Mouse (Mus musculus): Measurements from ENCODE around the gene 4921536K21Rik.

4921536K21Rik gene

DNA sequence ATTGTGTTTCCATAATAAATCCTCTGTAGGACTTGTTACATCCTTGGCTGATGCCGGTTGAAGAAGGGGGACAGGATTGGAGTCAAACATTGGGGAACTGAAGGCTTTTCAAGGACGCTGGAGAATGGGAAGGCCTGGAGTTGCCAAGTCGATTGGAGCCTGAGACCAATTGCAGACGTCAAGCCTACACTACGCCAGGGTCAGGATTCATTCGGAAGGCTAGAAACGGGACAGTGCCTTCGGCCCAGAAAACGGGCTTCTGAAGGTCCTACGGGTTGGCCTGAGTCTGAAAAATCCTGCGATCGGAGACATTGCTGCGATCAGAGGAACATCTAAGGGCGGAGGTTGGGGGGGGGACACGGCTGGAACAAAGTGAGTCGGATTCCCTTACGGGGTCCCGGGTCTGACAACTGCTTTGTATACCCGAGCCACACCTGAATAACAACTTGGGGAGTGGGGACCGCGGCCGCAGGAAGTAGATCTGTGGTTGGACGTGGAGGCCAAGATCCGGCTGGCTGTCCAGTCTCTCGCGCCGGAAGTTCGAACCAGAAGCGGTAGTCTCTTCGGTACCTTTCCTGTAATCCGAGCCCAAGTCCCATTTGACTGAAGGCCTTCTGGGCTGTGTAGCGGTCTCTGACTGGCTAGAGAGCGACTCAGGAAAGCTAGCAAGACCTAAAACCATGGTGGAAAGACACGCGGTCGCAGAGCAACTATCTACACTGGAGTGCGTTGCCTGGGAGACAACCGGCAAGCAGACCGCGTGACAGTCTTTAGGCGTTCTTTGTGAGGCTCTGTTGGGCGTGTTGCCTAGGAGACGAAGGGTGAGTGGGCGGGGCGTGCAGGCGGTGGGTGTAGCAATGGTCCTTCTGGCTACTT is at the start of gene 4921536K21Rik, which contains the start of gene Dusp18:
4921536K21Rik (minus strand) TSS at position 693 of the 876 bp plus-strand sequence.
Dusp18 (plus strand) TSS at position 835 of the 876 bp plus-strand sequence.
- DNase-seq (ENCODE audit: low read depth, low spot score), result no peak

DNA sequence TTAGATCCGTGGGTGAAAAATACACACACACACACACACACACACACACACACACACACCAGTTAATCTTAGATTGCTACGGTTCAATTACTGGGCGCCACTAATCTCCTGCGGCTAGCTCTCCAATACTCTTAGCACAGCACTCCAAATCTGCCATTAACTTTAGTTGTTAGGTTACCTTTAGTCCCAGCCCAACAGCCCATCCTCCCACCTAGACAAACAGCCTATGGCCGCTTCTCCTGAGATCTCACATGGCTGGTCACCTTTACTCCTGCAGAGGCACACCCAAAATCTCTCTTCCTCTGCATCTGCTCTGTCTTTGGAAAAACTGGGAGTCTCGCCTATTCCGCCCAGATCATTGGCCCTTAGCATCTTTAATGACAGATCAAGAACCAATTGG is 46.5 kb upstream of the 4921536K21Rik start:
- DNase-seq (ENCODE audit: low read depth, low spot score), result no peak

DNA sequence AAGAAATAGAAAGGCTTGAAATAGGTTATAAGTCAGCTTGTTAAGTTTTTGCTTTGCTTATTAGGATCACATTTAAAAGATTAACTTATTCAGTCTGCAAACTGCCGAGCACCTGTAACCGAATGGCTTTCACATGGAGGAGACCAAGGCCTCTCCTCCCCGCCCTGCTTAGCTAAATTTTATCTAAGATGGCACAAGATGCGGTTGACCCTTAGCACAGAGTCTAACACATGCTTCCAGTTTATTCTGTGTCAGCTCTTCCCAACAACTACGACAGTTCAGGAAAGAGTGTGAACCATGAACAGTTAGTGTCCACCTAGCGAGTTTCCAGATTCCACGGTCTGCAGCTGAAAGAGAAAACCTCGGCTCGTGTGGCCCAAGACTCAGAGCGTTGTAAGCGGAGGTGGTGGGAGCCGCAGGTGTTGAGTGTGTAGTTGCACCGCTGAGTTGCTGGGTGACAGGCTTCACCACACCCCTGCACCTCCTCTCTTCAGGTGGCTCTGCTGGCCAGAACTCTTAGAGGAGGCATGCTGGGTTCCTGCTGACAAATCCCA is 42.5 kb upstream of the 4921536K21Rik start:
- DNase-seq (ENCODE audit: low read depth, low spot score), result no peak

DNA sequence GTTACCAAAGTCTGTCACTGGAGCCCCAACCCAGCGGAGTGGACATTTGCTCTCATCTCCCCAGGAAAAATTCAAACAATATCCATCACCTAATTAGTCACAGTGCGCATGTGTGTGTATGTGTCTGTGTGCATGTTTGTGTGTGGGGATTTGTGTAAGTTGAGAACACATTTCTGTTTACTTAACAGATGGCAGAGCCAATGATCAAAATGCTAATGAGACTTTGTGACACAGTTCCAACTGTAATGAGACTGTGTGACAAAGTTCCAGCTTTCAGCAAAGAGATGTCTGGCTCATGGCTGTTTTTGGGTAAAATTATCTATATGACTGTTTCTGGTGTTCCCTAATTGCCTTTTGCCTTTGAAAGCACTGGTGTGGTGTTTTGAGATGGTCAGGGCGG is 41.4 kb upstream of the 4921536K21Rik start:
- DNase-seq (ENCODE audit: low read depth, low spot score), result no peak

DNA sequence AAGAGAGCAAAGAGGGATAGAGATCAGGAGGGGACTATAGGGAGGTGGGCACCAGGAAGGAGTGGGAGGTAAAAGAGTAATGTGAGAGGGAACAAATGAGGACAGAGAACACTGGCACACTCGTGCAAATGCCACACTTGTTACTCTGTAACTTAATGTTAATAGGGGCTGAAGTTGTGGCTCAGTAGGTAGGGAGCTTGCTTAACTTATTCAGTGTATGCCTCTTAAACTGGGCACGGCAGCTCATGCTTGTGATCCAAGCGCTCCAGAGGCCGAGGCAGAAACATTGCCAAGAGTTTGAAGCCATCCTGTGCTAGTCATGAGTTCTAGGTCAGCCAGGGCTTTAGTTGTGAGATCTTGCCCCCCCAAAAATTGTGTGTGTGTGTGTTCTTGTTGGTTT is 40.2 kb upstream of the 4921536K21Rik start:
- DNase-seq (ENCODE audit: low read depth, low spot score), result no peak

DNA sequence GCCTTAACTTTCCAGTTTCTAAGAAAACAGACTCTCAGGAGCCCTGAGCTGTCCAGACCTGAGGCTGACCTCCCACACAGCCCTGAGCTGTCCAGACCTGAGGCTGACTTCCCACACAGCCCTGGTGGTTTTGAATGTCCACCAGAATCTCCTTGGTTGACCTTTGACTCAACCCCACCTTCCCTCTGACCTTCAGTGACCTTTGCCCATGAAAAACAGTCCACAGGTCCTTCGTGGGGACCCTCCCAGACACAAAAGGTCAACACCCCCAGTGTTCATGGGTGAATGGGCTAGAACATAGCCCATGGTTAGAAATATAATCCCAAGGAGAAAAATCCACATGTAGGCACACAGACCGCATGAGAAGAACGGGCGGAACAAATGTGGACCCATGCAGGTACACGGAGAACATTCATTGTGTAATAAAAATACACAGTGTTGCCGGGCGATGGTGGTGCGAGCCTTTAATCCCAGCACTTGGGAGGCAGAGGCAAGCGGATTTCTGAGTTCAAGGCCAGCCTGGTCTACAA is 38.9 kb upstream of the 4921536K21Rik start:
- DNase-seq (ENCODE audit: low read depth, low spot score), result no peak

DNA sequence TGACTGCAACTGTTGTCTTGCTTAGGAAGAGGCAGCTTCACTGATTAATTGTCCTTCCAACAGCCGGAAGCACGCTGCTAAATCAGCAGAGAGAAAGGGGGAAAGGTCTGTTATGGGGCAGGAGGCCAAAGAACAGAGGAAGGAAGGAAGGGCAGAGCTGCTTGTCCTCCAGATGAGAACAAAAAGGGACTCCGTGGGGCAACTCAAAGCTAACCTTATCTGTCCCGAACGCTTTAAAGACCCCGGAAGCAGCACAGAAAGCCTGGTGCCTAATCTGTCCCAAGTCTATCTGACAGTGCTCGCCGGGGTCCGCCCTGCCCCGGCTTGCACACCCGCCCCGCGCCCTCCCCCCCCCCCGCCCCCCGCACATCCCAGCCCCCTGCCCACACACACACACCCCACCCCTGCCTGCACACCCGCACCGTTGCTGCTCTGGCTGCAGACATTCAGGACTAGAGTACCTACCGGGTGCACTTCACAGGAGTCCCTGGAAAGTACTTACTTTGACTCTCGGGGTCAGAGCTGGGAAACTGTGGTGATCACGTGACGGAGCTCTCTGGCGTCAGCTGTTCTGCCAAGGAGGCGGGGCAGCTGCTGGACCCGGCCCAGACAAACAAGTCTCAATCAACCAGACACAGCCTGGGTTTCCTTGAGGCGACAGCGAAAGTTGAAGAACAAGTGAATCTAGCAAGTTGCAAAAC is 36.8 kb upstream of the 4921536K21Rik start, which contains the start of gene Tcn2:
Tcn2 (minus strand) TSS at position 649 of the 701 bp plus-strand sequence.
- DNase-seq (ENCODE audit: low read depth, low spot score), result peak; percentile 14

DNA sequence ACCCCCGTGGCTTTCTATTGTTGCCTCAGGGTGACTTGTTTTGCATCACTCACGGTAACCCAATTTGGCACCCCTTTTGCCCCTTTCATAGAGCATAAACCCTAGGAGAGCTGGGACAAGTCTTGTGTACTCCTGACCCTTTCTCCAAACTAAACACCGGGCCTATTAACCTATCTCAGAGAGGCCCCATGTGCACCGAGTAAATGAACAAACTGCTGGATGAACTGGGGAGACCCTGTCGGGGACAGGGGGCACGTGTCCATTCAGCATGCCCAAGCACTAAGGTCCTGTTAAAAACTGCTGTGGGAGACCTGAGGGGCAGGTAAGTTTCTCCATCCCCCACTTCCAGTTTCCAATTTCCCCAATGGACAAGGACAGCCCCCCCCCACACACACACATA is 36.0 kb upstream of the 4921536K21Rik start:
- DNase-seq (ENCODE audit: low read depth, low spot score), result no peak

DNA sequence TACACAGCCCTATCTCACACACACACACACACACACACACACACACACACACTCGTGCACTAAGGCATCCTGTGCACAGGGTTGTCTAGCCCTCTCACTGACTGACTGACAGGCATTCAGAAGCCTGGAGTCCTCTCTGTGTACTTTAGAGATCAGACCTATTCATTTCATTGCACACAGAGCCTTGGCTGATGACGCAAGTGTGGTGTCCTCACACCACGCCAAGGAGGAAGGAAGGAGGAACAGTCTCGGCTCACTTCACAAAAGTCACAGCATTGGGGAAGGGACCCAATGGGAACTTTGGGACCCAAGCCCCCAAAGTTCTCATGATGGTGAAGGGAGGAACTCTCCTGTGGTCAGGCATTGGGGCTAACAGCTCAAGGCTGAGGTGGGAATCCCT is 35.1 kb upstream of the 4921536K21Rik start:
- no peak for DNase-seq (ENCODE audit: low read depth, low spot score)

DNA sequence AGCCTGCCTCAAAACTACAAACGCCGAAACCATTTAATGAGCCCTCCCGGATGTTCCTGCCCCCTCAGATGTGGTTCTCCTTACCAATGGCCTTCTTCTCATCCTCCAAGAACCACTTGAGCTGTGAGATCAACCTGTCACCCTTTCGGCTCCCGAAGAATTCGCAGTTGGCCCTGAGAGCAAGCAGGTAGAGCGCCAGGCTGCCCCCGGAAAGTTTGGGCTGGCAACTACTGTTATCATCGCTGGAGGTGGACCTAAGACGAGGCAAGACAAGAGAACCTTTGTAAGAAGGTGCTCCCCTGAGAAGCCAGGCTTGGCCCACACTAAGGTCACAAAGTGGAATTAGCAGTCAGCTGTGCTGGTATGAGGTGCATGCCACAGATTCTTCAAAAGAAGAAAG is 31.0 kb upstream of the 4921536K21Rik start:
- no peak for DNase-seq (ENCODE audit: low read depth, low spot score)

DNA sequence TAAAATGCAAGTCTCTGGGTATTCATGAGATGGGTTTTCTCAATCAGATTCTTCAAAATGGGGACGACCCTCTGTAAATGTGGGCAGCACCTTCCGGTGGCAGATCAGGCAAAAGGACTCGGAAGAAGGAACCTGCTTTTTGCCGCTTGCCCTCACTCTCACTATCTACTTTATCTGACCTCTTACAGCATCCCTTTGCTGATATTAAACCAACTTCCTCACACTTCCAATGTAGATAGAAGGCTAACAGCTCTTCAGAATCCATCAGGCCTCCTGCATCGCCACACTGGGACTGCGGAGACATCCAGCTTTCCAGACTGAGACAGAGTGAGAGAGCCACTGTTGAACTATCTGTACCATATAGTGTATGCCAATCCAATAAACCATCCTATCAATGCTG is 27.8 kb upstream of the 4921536K21Rik start:
- DNase-seq (ENCODE audit: low read depth, low spot score), result no peak

DNA sequence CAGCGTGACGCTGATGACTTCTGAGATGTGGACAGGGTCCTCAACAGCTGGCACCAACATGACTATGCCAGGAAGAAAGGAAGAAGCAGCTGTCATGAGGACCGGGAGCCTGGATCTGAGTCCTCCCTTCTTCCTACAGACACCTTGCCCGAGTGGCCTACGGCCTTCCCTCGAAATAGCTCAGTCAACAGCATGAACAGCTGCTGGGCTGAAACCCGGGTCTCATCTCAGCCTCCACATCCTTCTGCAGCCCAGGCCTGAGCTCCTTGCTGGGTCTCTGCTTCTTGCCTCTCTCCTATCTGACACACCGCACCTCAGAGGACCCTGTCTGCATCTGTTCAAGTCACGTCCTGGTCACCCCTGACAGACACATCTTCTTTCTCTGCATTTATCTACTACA is 27.2 kb upstream of the 4921536K21Rik start:
- no peak for DNase-seq (ENCODE audit: low read depth, low spot score)

DNA sequence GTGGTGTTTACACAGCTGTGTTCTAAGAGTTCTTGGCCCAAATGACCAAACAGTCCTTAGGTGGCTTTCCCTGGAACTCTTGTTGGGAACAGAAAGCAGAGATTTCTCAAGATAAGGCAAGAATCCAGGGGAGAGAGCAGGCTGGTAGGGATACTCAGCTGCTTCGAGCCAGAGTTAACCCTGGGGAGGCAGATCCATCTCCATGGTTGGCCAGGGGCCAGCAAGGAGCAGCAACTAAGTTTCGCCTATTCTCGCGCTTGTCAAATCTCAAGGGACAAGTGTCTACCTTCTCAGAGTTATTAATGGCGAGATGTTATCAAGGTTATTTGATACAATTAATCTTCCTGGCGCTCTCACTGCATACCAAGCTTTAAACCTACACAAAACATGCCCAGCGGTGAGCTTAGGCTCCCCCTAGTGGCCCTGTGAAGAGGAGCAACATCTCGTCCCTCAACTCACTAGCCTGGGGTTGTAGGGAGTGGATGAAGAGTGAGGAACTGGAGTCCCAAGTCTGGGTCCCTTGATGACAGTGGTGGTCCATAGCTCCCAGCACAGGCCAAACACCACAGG is 26.5 kb upstream of the 4921536K21Rik start:
- peak; percentile 56 for DNase-seq (ENCODE audit: low read depth, low spot score)

DNA sequence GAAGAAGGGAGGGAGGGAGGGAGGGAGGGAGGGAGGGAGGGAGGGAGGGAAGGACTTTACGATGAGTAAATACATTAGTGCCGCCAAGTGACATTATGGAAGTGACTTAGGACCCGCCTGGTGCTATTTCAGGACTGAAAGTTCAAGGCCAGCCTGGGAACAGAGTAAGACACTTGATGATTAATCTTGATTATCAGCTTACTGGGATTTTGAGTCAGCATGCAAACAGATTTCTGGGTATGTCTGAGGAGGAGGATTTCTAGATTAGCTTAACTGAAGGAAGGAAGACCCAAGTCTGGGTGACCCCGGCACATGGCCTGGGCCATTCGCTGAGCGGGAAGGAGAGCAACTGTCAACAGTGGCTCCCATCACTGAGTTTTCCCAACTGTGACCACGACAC is 25.6 kb upstream of the 4921536K21Rik start:
- no peak for DNase-seq (ENCODE audit: low read depth, low spot score)

DNA sequence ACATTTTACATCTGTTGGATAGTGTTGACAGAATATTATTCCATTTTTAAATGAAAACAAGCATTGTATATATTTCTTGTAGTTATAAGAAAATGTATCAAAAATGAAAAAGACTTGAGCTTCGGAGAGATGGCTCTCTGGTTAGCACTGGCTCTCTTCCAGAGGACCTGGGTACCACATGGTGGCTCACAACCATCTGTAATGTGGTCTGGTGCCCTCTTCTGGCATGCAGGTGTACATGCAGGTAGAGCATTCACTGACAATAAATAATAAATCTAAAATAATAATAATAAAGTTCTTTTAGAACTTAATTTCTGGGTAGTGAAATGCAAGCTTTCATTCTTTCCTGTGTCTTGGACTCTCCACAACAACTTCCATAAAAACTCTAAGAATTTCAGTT is 23.8 kb upstream of the 4921536K21Rik start:
- peak; percentile 40 for DNase-seq (ENCODE audit: low read depth, low spot score)

DNA sequence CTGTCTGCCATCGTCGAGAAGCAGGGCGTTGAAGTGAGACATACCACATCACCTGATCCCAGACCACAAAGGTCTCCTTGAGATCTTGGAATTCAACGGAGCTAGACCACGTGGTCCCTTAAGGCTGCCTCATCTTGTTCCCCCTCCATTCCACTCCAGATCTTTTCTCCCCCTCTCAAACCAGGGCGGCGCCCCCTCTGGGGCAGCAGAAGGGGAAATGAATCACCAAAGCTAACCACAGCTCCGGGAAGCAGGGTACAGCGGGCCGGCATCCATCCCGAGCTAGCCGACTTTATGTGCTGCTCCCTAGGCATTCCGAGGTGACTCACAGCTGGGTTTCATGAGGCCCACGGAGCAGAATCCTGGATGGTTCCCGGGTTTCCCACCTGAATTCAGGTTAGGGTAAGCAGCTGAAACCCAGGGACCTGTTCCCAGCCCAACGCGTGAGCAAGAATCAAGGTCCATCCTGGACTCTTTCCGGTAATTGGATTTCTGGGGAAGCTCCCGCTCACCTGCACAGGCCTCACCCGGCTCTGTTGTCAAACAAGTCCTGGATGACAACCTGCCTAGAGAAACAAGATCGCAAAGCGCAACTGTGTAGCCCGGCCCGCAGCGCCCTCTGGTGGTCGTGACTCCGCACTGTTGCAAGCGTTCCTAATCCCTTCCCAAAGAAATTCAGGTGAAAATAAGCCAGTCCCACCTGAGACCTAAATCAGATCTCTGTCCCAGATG is 19.4 kb upstream of the 4921536K21Rik start, which contains the start of gene Slc35e4:
Slc35e4 (minus strand) TSS at position 556 of the 732 bp plus-strand sequence.
- peak; percentile 61 for DNase-seq (ENCODE audit: low read depth, low spot score)

DNA sequence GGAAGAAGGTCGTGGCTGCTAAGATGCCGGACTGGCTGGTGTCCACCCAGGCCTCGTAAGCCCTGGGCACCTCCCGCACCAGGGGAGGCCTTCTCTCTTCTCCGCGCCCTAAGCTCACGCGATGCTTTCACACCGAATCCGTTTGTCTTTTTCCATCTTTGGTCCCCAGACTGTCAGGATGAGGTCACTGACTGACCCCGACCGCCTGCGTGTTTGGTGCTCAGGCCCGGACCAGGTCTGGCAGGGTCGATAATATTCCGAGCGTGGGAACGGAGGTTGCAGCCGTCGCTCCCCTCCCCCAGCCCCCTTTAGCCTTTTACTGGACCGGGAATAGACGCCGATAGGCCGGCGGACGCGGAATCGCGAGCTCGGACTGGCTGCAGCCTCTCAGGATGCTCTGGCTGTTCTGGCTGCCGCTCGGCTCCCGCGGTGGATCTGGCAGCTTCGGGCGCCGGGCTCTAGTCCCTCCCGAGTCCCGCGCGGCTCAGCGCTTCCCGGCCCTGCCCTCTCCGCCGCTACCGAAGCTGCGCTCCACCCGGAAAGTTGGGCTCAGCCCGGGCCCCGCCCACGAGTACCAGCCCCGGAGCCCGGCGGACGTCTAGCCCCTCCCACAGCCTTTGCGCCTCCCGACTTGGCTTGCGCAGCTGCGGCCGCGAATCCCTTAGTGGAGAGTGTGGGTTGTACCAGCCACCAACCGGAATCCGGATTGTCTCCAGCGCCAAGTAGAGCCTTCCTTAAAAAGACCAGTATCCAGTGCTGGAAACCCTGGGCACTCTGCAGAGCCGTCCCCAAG is 18.6 kb upstream of the 4921536K21Rik start:
- peak; percentile 38 for DNase-seq (ENCODE audit: low read depth, low spot score)

DNA sequence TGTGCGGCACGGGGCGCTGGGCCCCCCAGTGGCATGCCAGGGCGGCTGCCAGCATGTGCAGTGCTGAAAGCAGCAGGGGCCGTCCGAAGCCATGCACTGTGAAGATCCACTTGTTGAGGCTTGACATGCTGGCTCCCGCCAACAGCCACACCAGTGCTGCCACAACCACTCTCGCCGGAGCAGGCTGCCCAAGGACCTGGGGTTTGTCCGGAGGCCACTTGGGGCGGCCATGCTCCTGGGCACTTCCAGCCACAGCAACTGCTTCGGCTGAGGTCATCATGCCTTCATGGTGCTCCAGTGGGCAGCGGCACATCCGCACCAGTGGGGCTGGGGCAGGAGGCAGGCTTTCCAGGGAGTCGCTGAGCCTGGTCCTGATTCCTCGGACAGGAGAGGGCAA is 18.0 kb upstream of the 4921536K21Rik start:
- no peak for DNase-seq (ENCODE audit: low read depth, low spot score)

DNA sequence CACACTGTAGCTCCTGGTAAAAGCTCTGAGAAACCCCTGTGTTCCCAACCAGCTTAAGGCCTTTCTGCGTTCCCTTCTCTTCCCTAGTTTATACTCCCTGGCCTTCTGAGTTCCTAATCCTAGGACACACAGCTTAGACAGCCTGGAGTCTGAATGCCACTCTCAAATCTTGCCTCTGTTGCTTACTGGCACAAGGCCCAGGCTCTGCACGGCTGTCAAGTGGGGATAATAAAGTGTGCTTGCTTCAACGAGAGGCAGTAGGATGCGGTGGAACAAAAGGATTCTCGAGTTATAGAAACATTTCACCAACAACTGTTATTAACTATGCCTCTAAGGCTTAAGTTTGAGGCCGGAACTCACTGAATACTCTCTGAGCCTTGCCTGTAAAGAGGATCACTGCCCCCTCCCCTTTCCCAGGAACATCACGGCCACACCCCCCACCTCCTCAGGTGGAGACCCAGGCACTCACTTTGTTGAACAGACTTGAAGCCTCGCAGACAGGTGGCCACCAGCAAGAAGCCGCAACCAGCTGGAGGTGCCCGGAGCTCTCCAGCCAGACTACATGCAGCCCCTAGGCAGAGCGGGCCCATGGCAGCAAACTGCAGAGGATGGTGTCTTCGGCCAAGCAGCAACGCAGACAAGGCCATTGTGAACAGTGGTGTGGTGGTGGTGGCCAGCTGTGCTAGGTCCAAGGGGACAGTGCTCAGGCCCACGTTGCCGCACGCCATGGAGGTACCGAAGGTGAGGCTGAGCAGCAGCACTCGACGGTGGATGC is 17.4 kb upstream of the 4921536K21Rik start:
- DNase-seq (ENCODE audit: low read depth, low spot score), result no peak
